Mouse (Mus musculus): ENCODE results near the gene Rab9b. TPM values are rescaled to one million over a fixed set of nuclear protein-coding genes. Genes with fewer than 3 reads are reported as not detected.

The Rab9b gene
- polyA plus RNA-seq, 1 experiment from 2014 or later, result 0.69 TPM

Other genes with a start within 250 kb of the Rab9b start
- gene Tceal1, start 160.8 kb downstream of the Rab9b start, polyA plus RNA-seq (2015; fragmentation: Nextera tagmentation; extraction: Ambion mirVana), result 13.8 and 14.9 TPM in 2 replicates
- 552 and 560 TPM in 2 replicates for gene Morf4l2, start 125.1 kb downstream of the Rab9b start, polyA plus RNA-seq (2015; fragmentation: Nextera tagmentation; extraction: Ambion mirVana)
- gene Glra4, start 88.6 kb downstream of the Rab9b start, polyA plus RNA-seq (2015; fragmentation: Nextera tagmentation; extraction: Ambion mirVana), result 0.08 and 0.11 TPM in 2 replicates
- 10.1 and 11.9 TPM in 2 replicates for gene Plp1, start 46.1 kb downstream of the Rab9b start, polyA plus RNA-seq (2015; fragmentation: Nextera tagmentation; extraction: Ambion mirVana)
- not detected in 2 replicates for gene H2bfm, start 58.6 kb upstream of the Rab9b start, polyA plus RNA-seq (2015; fragmentation: Nextera tagmentation; extraction: Ambion mirVana)
- 45.0 and 55.7 TPM in 2 replicates for gene Tmsb15b2, start 106.7 kb upstream of the Rab9b start, polyA plus RNA-seq (2015; fragmentation: Nextera tagmentation; extraction: Ambion mirVana)
- 3.7 and 3.9 TPM in 2 replicates for gene Tmsb15l, start 108.1 kb upstream of the Rab9b start, polyA plus RNA-seq (2015; fragmentation: Nextera tagmentation; extraction: Ambion mirVana)
- 28.7 and 33.6 TPM in 2 replicates for gene Tmsb15b1, start 108.1 kb upstream of the Rab9b start, polyA plus RNA-seq (2015; fragmentation: Nextera tagmentation; extraction: Ambion mirVana)
- 15.0 and 18.9 TPM in 2 replicates for gene Zcchc18, start 124.4 kb upstream of the Rab9b start, polyA plus RNA-seq (2015; fragmentation: Nextera tagmentation; extraction: Ambion mirVana)
- 9.4 and 10.1 TPM in 2 replicates for gene Slc25a53, start 169.5 kb upstream of the Rab9b start, polyA plus RNA-seq (2015; fragmentation: Nextera tagmentation; extraction: Ambion mirVana)
- gene Fam199x, start 180.8 kb upstream of the Rab9b start, polyA plus RNA-seq (2015; fragmentation: Nextera tagmentation; extraction: Ambion mirVana), result 5.6 and 5.7 TPM in 2 replicates

Measured in embryonic facial prominence, embryonic 15.5 days (tissue).